Mouse (Mus musculus) ES-Bruce4 (cell line): ENCODE measurements around the gene Gm498.

ENCODE experiments used
- CTCF ChIP-seq: IDR thresholded peaks from one replicate; pipeline ENCODE4 v1.8.1; 2011; ENCODE audit warnings: low read depth, low read length
- POLR2A ChIP-seq: IDR thresholded peaks from one replicate; pipeline ENCODE4 v1.8.1; 2011; ENCODE audit warnings: low read length; ENCODE audit not compliant: insufficient read depth

DNA sequence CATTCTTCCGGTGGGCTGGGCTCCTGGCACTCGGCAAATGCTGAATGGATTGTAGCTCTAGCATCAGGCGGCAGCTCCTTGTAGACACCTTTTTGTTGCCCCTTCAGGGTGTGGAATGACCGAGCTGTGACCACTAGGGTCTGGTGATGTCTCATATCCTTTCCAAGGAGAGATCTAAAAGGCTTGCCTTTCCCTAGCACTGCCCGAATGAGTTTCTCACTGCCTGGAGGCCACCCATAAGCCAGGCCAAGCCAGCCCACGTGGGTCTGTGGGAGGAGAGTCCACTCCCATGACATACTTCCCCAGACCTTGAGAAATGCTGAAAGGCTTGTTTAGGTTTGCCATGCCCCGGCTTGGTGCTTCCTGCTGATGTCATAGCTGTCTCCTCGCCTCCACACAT, 34.4 kb upstream of the Gm498 start:
- TF ChIP-seq POLR2A (no peak), CTCF (no peak)
